Mouse (Mus musculus) granulocyte monocyte progenitor cell, adult 5-6 weeks (primary cell): Measurements from ENCODE around the gene Camsap1. TPM values are rescaled to one million over a fixed set of nuclear protein-coding genes. Genes with fewer than 3 reads are reported as not detected.

Experiments
- ATAC-seq: replicated peaks from 2 replicates; pipeline ENCODE4 v1.8.0; 2016; ENCODE audit warnings: mild to moderate bottlenecking, moderate TSS enrichment, inconsistent platforms; ENCODE audit not compliant: poor library complexity, severe bottlenecking
- total RNA-seq, 2 experiments: library from RNA; stranded (forward) in 1 of 2; stranded (reverse) in 1 of 2; fragments of 200-712, 200-1000 nt in 1 of 2; fragments of >200 nt in 1 of 2; fragmentation: Nextera tagmentation in 1 of 2; gene quantifications; 2 replicates each; pipeline ENCODE4 v1.2.3; 2014 to 2017

The Camsap1 gene
- total RNA-seq (2014; fragmentation: Nextera tagmentation) (14.8 and 21.9 TPM in 2 replicates), total RNA-seq (2017) (8.3 and 12.9 TPM in 2 replicates)

DNA sequence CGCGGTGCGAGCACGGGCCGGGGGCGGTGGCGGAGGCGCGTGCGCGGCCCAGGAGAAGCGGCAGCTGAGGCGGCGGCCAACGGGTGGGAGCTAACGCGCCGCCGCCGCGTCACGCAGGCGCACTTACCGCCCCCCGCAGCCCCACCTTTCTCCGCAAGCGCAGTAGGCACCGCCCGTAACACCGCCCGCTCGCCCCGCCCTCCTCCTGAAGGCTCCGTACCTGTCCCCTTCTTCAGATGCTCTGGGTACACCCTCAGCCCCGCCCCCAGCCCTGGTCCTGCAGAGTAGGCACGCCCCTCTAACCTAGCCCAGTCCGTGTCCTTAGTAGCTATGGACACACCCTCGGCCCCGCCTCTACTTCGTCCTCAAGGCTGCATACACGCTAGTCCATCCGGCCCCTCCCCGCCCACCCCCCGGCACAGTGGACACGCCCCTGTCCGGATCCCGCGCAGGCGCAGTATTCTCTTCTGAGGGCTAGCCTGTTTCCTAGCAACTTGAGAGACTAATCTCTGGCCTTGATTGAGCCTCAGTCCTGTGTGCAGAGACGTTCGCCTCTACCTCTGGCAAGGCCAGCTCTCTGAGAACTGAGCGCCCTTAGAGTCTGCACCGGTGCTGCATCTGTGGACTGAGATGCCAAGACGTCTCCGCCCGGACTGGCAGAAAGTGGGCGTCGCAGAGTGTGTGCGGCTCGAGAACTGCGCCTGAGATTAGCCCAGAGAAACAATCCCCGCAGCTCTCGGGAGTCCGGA, at the start of gene Camsap1:
Gene Camsap1, minus strand, starts transcription at position 124 of the 749 bp plus-strand sequence.
- ATAC-seq: peak; percentile 97

DNA sequence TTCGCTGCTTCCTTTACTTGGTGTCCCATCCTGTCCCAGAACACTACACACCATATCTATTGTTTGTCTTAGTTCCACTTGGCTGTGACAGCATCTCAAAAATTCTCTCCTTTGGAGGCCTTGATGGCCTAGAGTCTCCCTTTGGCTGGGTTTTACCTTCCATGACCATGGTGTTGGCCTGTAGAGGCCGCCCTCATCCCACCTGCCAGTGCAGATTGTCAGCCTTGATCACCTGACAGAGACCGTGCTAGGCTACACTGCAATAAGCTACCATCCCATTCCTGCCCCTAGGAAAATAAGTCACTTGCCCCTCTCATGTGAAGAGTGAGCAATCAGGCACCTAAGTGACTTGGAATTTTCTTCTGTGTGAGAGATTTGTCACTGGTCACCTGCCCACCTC, 47.2 kb upstream of the Camsap1 start:
- ATAC-seq: no peak

DNA sequence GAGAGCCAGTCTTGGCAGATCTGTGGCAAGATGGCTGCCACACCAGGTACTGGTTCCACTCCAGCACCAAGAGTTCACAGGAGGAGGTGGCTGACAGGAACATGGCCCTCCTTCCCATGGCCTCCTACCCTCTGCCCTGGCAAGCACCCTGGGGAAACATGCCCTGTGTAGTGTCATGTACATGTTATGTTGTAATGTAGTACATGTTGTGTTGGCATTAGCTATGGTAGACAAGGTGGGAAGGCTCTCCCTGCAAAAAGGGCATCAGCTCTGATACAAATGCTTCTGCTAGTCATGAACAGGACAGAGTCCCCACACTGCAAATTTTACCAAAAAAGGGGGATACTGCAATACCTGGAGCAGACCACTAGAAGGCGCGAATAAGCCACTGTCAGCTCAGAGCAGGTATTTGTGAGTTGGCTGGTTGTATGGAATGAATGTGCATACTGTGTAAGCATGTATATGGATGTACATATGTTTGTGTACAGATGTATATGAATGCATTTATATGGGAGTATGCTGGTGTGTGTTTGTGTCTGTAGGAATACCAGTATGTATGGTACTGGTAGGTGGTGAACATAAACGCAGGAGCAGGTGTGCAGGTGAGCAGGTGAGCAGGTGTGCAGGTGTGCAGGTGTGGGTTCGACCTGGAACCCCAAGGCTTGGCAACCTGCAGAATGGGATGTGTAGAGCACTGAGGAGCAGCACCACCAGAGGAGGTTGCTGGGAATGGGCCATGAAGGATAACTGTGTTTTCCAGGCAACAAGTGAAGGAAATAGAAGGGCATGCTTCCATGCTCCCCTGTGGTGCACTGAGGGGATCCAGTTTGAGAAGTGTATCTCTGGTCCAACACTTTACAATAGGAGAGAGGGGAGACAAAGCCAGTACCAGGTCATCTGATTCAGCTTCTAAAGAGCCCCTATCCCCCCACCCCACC, 41.3 kb upstream of the Camsap1 start:
- peak; percentile 30; the same call in 1 of the 2 replicates for ATAC-seq

GRCm38 (mm10) chr2:26022626-26023025, 39.5 kb upstream of the Camsap1 start:
- no peak for ATAC-seq

- no peak for ATAC-seq
These were observed 39.1 kb upstream of the Camsap1 start for GRCm38 (mm10) chr2:26022258-26022565.

DNA sequence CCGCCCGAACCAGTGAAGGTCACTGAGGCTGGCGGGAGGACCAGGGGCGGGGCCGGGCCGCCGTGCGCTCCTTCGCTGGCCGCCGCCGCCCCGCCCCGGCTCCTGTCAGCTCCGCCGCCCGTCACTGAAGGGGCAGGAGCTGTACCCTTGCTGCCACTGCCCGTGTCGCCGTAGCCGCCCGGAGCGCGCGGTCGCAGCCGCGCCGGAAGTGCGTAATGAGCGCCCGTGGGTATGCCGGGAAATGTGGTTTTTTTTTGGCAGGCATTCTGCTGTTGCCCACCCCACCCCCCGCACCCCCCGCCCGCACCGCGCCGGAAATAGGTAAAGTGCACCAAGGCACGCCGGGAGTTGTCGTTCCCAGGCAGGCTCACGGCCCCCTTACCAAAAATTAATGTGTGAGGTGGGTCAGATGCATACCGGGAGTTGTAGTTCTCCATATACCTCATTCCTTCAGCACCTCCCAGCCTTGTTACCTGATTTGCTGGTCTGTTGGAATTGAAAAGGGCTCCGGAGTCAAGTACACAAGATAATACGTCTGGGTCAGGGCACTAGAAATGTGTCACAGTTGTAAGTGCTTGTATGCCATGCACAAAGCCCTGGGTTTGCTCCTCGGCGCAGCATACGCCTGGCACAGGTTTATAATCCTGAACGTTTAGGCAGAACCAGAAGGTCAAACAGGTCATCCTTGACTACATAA, 38.6 kb upstream of the Camsap1 start, which contains the start of gene Ubac1:
Gene Ubac1, minus strand, starts transcription at position 187 of the 697 bp plus-strand sequence.
- ATAC-seq: peak; percentile 88

DNA sequence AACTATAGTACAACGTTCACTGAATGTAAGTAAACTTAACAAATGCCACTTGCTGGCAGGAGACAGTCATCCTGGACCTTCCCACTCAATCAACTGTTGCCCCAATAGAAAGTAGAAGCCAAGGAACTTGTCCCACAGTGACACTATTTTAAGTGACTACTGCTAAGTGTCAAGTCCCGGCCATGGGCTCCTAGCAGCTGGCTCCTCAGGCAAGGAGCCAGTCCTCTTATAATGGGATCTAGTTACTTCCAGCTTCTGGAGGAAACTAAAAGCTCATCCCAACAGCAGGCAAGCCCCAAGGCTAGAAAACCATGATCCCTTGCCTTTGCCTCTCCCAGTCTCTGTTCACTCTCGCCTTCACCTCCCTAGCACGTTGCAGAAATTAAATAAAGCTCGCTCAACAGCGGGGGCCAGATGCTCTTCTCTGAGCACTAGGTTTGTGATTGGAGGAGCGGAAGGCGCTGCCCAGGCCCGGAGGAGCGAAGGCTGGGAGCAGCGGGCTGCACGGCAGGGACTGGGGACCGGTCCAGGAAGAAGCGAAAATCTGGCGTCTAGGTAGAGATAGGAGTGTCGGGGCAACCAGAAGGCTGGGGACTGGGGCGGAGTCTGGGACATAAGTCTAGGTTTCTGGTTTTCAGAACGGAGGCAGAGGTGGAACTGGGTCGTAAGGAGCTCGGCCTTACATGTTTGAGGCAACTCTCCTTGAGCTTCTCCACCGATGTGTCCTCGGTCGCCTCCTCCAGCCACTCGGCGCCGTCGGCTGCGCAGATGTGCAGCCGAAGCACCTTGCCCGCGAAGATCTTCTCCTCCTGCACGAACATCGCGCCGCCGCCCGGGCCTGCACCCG, 37.9 kb upstream of the Camsap1 start:
- peak; percentile 24; the same call in 1 of the 2 replicates for ATAC-seq

DNA sequence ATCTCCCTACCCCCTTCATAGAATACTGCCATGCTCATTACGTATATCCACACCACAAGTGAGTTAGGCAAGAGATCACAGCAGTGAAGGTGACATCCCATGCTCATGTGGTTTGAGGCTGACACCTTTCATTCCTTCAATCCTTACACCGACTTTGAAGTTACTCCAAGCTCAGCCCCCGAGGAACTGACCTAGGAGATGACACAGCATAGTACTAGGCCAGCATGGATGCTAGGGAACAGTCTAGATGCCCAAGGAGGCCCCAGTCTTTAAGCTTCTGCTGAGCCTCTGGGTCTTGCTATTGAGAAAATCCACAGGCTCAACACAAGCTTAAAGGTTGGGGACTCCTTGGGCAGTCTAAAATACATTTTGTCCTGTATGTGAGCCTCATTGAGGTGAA, 36.8 kb upstream of the Camsap1 start:
- ATAC-seq: no peak

- ATAC-seq: no peak
These were observed 34.2 kb upstream of the Camsap1 start for GRCm38 (mm10) chr2:26017326-26017725.

DNA sequence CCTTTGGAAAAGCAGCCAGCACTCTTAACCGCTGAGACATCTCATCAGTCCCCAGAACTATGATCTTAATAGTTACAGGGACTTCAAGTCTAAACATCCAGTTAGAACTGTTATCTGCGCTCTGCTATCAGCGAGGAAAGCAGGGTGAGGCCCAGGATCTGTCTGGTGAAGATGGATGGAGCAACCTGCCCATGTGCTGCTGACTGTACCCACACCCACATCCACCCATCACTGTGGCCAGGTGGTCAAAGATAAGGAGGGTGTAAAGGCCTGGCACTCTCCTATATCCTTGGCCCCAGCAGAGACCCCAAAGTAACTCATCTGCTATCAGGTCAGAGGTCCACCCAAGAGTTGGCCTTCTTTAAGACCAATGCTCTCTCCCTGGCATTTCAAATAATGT, 30.6 kb upstream of the Camsap1 start:
- no peak for ATAC-seq

- ATAC-seq: no peak
These were observed 28.3 kb upstream of the Camsap1 start for GRCm38 (mm10) chr2:26011420-26011819.

DNA sequence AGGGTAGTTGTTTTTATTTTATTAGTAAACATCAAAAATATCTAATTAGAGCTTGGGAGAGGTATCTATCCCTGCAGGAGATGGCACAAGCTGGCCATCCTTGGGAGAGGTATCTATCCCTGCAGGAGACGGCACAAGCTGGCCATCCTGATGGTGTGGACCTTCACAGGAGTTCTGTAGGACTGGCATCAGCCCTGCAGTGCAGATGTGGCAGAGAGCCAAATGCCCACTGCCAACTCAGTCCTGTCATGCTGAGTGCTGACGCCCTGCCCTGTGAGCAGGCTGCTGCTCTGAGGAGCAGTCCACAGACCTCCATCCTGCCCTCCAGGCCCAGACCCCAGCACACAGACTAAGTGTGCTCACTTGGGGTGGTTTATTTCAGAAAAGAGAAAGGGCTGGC, 18.9 kb upstream of the Camsap1 start:
- no peak for ATAC-seq

DNA sequence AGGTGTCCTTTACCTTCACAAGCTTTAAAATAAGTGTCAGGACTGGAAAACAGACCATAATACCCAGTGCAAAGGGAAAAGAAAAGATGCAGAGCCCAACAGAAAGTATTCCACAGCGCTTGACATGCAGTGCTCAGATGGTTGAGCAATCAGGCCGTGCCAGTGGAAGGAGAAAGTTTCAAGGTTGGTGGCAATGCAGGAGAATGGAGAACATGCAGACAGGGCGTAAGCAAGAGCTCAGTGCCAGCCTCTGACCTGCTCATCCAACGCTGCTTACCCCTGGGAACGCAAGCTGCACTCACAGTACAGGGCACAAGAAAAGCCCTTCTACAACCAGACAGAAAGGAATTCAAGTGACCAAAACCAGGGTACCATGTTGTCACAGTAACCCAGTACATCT, 18.1 kb upstream of the Camsap1 start:
- no peak for ATAC-seq

- no peak for ATAC-seq
These were observed 14.6 kb upstream of the Camsap1 start for GRCm38 (mm10) chr2:25997716-25998115.

DNA sequence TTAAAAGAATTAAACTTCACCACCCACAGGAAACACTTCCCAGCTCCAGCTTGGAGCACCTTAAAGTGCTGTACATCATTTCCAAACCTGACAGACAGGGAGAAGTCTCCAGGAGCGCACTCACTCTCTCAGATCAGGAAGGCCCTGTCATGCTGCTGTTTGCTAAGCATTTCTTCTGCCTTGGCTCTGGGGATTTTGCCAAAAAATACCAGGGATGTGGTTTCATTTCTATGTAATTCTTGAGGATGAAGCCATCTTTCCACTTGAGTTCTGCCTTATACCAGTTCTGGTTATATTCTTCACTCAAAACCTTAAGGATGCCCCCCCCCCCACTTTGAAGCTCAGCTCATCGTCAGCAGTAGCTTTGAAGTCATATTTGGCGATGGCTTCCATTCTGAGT, 11.7 kb upstream of the Camsap1 start:
- ATAC-seq: no peak

DNA sequence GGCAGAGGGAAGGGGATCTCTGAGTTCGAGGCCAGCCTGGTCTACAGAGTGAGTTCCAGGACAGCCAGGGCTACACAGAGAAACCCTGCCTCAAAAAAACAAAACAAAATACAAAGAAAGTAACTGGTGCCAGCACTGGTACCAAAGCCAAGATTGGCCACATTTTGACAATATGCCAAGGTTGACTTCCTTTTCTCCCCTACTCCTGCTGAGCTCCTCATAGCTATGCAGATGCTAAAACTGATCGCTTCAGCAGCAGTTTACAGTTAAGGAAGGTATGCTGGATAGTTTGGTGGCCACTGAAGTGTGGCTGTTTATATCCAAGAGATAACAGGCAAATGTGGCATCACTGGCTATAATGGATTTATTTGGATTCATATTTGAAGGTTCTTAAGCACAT, 9.2 kb upstream of the Camsap1 start:
- ATAC-seq: no peak

DNA sequence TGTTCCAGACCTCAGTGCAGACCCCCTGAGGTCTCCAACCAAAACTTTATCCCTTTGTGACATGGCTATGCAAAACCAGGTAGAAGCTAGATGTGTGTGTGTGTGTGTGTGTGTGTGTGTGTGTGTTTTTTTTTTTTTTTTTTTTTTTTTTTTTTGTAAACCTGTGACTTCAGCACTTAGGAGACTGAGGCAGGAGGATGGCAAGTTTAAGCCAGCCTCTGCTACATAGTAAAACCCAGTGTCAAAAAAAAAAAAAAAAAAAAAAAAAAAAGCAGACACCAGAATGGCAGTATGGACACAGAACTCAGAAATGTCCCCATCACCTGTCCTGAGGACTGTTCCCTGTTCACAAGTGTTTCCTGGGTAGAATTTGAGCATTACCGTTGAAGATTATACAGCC, 6.6 kb upstream of the Camsap1 start:
- no peak for ATAC-seq

DNA sequence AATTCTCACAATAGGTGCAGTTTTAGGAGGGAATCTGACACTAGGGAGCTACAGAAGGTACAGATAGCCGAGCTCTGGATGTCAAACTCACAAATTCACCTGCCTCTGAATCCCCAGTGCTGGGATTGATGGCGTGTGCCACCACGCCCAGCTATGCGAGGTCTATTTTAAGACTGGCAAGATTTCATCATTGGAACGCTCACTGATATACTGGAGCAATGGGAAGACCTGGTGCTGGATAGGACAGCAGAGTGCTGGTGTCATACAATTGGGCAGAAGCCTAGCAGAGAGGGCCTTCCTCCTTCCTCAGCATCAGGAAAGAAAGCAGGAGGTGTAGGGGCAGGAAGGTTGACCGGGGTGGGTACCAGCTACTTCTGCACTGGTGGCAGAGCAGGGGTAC, 4.7 kb upstream of the Camsap1 start:
- no peak for ATAC-seq

DNA sequence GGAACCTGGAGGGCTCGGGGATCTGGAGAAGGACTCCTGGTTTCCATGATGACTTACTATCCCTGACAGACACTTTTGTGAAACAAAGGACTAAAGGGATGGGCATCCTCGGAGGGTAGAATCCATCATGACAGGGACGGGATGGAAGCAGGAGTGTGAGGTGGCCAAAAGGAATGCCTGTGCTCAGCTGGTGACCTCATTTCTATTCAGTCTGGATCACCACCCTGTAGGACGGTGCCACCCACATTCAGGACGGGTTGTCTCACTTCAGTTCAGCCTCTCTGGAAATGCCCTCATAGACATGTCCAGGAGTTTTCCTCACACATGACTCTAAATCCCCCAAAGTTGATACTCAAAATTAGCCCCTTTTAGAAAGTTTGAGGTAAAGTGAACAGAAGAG, 3.5 kb upstream of the Camsap1 start:
- no peak for ATAC-seq
